Mouse (Mus musculus) neural tube, embryonic 14.5 days (tissue): Measurements from ENCODE around the gene Lpp. TPM values are rescaled to one million over a fixed set of nuclear protein-coding genes. Genes with fewer than 3 reads are reported as not detected.
"Not testable (repeated sequence)": the region's sequence is repeated elsewhere in the genome, so short reads cannot be mapped to it uniquely, and the experiment has no call there.

Source experiments
- ATAC-seq: fragments of 200-750 bp; cut with Nextera tagmentation; 2 replicates; pipeline ENCODE4 v1.8.0; 2017; ENCODE audit warnings: low read depth, mild to moderate bottlenecking, moderate TSS enrichment, moderate library complexity
- H3K27ac ChIP-seq: fragments of 300-500 bp; sonication (generic); 2 replicates; pipeline ENCODE4 v1.5.1; 2014; ENCODE audit warnings: low read depth, mild to moderate bottlenecking, control low read depth, low read length, moderate library complexity, mixed read lengths
- H3K27me3 ChIP-seq: fragments of 300-500 bp; sonication (generic); 2 replicates; pipeline ENCODE4 v1.6.1; 2014; ENCODE audit warnings: low read length; ENCODE audit not compliant: control insufficient read depth, insufficient read depth
- H3K36me3 ChIP-seq: fragments of 300-500 bp; sonication (generic); 2 replicates; pipeline ENCODE4 v1.6.1; 2014; ENCODE audit warnings: low read length, mixed read lengths; ENCODE audit not compliant: control insufficient read depth, insufficient read depth
- H3K4me1 ChIP-seq: fragments of 300-500 bp; sonication (generic); 2 replicates; pipeline ENCODE4 v1.6.1; 2014; ENCODE audit warnings: low read length; ENCODE audit not compliant: control insufficient read depth, insufficient read depth
- H3K4me2 ChIP-seq: fragments of 300-500 bp; sonication (generic); 2 replicates; pipeline ENCODE4 v1.6.1; 2014; ENCODE audit warnings: mild to moderate bottlenecking, low read depth, low read length, control low read depth
- H3K4me3 ChIP-seq: fragments of 300-500 bp; sonication (generic); 2 replicates; pipeline ENCODE4 v1.5.1; 2014; ENCODE audit warnings: low read depth, low read length, control low read depth, mixed read lengths
- H3K9ac ChIP-seq: fragments of 300-500 bp; sonication (generic); replicated peaks from 2 replicates; pipeline ENCODE4 v1.6.1; 2014; ENCODE audit warnings: low read depth, mild to moderate bottlenecking, control low read depth, low read length, mixed read lengths
- H3K9me3 ChIP-seq: fragments of 300-500 bp; sonication (generic); 2 replicates; pipeline ENCODE4 v1.6.1; 2016; ENCODE audit warnings: low read length; ENCODE audit not compliant: control insufficient read depth
- WGBS: fragments of 180-500 bp; shearing (Covaris S2); extraction: QIAGEN DNeasy Blood & Tissue Kit; methylation state at CpG from one replicate; pipeline ENCODE4 v1.1.7; 2014; 5-methylcytosine and 5-hydroxymethylcytosine counted together
- polyA plus RNA-seq: library from polyadenylated mRNA; unstranded; fragments of >200 nt; fragmentation: Nextera tagmentation; extraction: Ambion mirVana; gene quantifications from 2 replicates; pipeline ENCODE4 v1.2.1, GENCODE M21; 2014

Gene Lpp
- polyA plus RNA-seq, 1 experiment from 2014 or later = 7.0 TPM

- H3K9me3 ChIP-seq = no peaks in the 10 kb centered on the region
- H3K27me3 ChIP-seq = no peaks in the 10 kb centered on the region
- H3K27ac ChIP-seq = no peak overlapping the region
- no peaks in the 10 kb centered on the region for H3K36me3 ChIP-seq
- H3K4me2 ChIP-seq = no peak overlapping the region
- peak; percentile 94 for ATAC-seq
- H3K4me3 ChIP-seq = no peak overlapping the region
- H3K9ac ChIP-seq = no peak overlapping the region
- 36% methylated on average over 4 of the region's 4 CpGs for WGBS
- no peaks in the 10 kb centered on the region for H3K4me1 ChIP-seq
Observed at GRCm38 (mm10) chr16:25016261-25016836, 623.0 kb downstream of the Lpp start.

GRCm38 (mm10) chr16:25017046-25017445 is 623.7 kb downstream of the Lpp start:
- ATAC-seq = no peak
- Histone ChIP-seq H3K4me3 (no peak overlapping the region), H3K4me1 (no peaks in the 10 kb centered on the region), H3K27ac (no peak overlapping the region), H3K9ac (no peak overlapping the region), H3K27me3 (no peaks in the 10 kb centered on the region), H3K9me3 (no peaks in the 10 kb centered on the region), H3K4me2 (no peak overlapping the region), H3K36me3 (no peaks in the 10 kb centered on the region)

GRCm38 (mm10) chr16:25021743-25022359 is 628.5 kb downstream of the Lpp start:
- H3K9me3 ChIP-seq, H3K4me2 ChIP-seq, H3K9ac ChIP-seq, H3K4me3 ChIP-seq, H3K4me1 ChIP-seq, H3K27ac ChIP-seq, H3K27me3 ChIP-seq, H3K36me3 ChIP-seq, ATAC-seq: not testable (repeated sequence)
- 80% methylated on average over 2 of the region's 2 CpGs for WGBS

DNA sequence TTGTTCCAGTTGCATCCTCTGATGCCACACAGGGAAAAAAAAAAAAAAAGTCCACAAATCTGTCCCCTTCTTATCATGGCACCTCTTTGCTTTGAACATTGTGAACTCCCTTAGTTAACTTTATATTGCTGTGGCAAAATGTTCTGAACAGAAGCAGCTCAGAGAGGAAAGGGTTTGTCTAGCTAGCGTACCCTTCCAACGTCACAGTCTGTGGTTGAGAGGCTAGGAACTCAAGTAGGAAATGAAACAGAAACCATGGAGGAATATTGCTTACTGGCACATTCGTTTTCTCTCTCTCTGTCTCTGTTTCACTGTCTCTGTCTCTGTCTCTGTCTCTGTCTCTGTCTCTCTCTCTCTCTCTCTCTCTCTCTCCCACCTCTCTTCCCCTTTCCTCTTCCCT is 631.3 kb downstream of the Lpp start:
- Histone ChIP-seq H3K27ac (no peak overlapping the region), H3K4me3 (no peak overlapping the region), H3K4me1 (no peaks in the 10 kb centered on the region), H3K9ac (no peak overlapping the region), H3K4me2 (no peak overlapping the region), H3K36me3 (no peaks in the 10 kb centered on the region), H3K9me3 (no peaks in the 10 kb centered on the region), H3K27me3 (no peaks in the 10 kb centered on the region)
- no peak for ATAC-seq
- WGBS = 90% methylated on average over 3 of the region's 3 CpGs

DNA sequence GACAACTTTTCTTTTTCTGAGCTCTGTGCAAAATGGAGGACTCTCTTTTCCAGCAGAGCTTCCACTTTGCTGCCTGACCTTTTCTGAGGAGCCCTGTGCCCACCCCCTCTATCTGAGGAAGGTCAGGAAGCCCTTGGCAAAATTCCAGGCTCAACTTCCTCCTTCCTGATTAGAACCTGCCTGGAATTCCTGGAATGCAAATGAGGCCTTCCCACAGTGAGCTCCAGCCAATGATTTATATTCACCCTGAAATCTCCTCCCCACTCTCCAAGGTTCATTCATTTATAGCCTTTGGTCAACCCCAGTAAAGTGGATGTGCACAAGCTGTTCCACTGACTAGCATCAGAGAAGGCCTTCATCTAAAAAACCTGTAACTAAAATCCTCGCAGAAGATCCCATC is 632.9 kb downstream of the Lpp start:
- no peak overlapping the region for H3K4me2 ChIP-seq
- no peak for ATAC-seq
- no peak overlapping the region for H3K27ac ChIP-seq
- H3K4me3 ChIP-seq = no peak overlapping the region
- H3K27me3 ChIP-seq = no peaks in the 10 kb centered on the region
- no peak overlapping the region for H3K9ac ChIP-seq
- H3K4me1 ChIP-seq = no peaks in the 10 kb centered on the region
- no peaks in the 10 kb centered on the region for H3K9me3 ChIP-seq
- 84% methylated on average over 1 of the region's 1 CpGs for WGBS
- H3K36me3 ChIP-seq = no peaks in the 10 kb centered on the region

DNA sequence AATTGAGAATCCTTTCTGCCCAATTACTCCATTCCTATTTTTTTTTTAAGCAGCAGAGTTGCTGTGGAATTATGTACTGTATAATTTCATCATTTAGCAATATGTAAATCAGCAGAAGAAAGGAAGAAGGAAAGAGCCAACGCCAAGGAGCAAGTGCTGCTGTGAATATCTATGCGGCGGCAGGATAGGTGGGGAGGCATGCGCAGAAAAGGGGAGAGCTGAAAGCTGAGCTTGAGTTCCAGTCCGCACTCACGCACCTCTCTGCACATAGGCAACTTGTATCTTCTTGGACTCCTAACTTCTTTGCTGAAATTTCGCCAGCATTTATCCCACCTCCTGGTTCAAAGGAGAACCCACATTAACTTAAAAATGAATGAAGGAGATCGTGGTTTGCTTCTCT is 636.2 kb downstream of the Lpp start:
- no peaks in the 10 kb centered on the region for H3K9me3 ChIP-seq
- no peak overlapping the region for H3K4me3 ChIP-seq
- 90% methylated on average over 8 of the region's 8 CpGs for WGBS
- no peak for ATAC-seq
- H3K36me3 ChIP-seq = no peaks in the 10 kb centered on the region
- H3K4me2 ChIP-seq = no peak overlapping the region
- no peak overlapping the region for H3K27ac ChIP-seq
- no peak overlapping the region for H3K9ac ChIP-seq
- no peaks in the 10 kb centered on the region for H3K27me3 ChIP-seq
- H3K4me1 ChIP-seq = no peaks in the 10 kb centered on the region

- no peak for ATAC-seq
- Histone ChIP-seq H3K36me3 (no peaks in the 10 kb centered on the region), H3K9me3 (no peaks in the 10 kb centered on the region), H3K4me2 (no peak overlapping the region), H3K9ac (no peak overlapping the region), H3K27me3 (no peaks in the 10 kb centered on the region), H3K4me3 (no peak overlapping the region), H3K27ac (no peak overlapping the region), H3K4me1 (no peaks in the 10 kb centered on the region)
- 79% methylated on average over 6 of the region's 6 CpGs for WGBS
Observed at GRCm38 (mm10) chr16:25037361-25037760, 644.1 kb downstream of the Lpp start.

GRCm38 (mm10) chr16:25038529-25038928 is 645.2 kb downstream of the Lpp start:
- 87% methylated on average over 6 of the region's 6 CpGs for WGBS
- no peaks in the 10 kb centered on the region for H3K36me3 ChIP-seq
- no peak overlapping the region for H3K27ac ChIP-seq
- H3K4me2 ChIP-seq = no peak overlapping the region
- no peak overlapping the region for H3K9ac ChIP-seq
- H3K27me3 ChIP-seq = no peaks in the 10 kb centered on the region
- no peak for ATAC-seq
- H3K9me3 ChIP-seq = no peaks in the 10 kb centered on the region
- H3K4me1 ChIP-seq = no peaks in the 10 kb centered on the region
- H3K4me3 ChIP-seq = no peak overlapping the region

- Histone ChIP-seq H3K27ac (no peak overlapping the region), H3K4me2 (no peak overlapping the region), H3K4me3 (no peak overlapping the region), H3K4me1 (no peaks in the 10 kb centered on the region), H3K9ac (no peak overlapping the region), H3K27me3 (no peaks in the 10 kb centered on the region), H3K9me3 (no peaks in the 10 kb centered on the region), H3K36me3 (no peaks in the 10 kb centered on the region)
- WGBS = 60% methylated on average over 10 of the region's 10 CpGs
- ATAC-seq = no peak
Observed at GRCm38 (mm10) chr16:25039904-25040303, 646.6 kb downstream of the Lpp start.
